Mouse (Mus musculus): Measurements from ENCODE around the gene Zfp189. TPM values are rescaled to one million over a fixed set of nuclear protein-coding genes. Genes with fewer than 3 reads are reported as not detected.

The Zfp189 gene
- polyA plus RNA-seq, 2 experiments from 2014 or later = 2.3 to 3.0 TPM

DNA sequence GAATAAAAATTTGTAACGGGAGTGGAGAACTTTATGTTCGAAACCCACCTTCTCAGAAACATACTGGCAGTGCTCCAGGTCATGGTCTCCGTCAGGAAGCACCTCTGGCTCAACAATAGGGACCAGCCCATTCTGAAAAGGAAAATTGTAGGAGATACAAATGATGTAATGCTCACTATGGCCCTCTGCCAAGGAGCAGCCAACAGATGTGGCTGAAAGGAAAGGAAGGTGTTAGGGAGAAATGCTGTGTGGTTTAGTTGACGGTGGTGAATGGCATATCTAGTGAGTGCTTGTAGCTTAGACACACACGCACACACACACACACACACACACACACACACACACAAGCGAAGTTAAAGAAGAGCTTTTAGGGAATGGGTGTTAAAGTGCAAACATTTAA, 18.7 kb downstream of the Zfp189 start:
- no peak for ATAC-seq

DNA sequence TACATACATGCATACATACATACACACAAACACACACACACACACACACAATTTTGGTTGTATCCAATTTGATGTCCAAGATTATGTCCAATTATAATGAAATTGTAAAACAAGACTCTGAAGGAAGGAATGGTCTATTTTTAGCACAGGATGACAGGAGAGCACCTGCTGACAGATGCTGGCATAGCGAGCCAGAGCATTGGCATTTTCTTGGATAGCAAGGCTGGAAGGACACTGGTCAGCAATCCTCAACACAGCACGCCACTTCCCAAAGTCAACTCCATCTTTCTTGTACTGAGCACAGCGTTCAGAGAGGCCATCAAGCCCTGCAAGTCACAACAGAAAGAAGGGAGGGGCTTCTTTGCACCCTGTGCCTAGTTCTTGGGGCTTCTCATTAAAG, 20.0 kb downstream of the Zfp189 start:
- ATAC-seq = no peak

DNA sequence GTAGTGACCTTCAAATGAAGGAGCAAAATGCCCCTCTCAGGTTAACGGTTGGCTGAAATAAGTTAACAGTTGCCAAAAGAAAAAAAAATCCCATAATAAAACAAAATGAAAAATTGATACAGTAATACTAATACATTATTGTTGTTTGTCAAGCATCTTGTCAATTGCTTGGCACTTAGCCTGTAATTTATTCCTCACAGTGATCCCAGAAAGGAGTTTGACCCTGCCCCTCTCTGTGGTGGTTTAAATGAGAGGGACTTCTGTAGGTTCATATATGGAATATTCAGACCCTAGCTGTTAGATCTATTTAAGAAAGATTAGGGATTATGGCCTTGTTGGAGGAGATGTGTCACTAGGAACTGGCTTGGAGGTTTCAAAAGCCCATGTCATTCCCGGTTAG, 25.1 kb downstream of the Zfp189 start:
- no peak for ATAC-seq

DNA sequence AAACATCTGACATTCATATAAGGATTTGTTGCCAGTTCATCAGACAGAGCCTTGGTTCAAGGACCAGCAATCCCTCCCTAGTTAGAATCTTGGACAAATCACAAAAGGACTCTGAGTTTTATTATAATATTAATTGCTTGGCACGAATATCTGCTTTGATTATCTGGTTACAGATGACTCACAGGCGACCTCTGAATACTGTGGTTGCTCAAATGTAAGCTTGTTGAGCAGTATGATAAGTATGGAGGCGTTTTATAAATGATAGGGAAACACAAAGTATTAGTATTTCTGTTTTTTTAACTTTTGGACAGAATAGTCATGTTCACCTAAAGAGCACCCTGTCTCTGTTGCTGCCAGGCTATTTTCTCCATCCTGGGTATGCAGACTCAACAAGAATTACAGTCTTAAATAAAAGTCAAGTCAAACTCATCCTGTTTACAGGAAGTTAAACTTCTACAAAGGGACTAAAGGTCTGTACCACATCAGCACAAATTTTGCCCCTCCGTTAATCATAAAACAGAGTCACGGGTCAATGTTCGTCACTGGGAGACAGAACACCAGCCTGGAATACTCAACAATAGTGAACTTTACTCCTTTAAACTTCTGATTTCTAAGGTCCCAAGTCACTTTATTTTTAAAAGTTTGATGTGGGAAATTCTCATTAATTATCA, 26.0 kb downstream of the Zfp189 start:
- no peak for ATAC-seq

DNA sequence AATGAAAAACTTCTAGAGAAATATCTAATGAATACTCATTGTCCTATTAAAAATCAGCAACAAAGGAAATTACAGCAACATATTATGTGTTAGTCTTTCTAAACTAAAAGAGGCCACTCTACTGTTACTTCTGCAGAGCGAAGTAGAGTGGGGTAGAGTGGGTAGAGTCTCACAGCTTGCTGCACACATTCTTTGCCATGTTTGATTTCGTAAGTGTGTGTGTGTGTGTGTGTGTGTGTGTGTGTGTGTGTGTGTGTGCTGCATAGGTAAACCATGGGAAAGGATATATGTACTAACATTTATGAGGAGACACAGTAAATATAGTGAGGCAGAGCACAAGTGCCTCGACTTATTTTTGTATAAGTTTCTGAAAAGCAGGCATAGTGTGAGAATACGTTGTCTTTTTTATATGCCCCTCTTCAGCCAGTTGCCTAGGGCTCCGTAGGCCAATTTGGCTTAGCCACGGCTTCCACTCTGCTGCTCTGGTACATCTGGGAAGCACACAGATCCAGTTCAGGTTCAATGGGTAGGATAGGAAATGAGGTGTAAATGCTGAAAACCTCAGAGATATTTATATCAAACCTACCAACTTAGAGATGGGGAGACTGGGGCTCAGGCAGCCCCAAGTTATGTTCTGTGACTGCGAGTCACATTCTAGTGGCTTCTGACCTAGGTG, 26.7 kb downstream of the Zfp189 start:
- no peak for ATAC-seq

DNA sequence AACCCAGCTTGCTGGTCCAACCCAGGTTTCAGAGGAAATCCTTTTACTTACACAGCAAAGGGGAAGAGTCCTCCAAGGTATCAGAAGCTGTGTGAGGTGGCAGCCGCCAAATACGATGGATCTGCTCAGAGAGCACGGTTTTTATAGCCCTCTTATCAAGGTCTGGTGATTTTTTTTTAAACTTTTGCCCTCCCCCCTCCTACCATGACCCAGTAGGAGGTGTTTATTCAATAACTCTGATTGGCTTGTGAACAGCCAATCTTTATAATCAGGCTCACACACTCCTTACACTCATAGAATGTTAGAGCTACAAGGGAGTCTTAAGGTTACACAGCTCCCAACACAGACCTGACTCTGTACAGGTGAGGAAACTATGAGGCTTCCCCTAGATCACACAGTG, 28.4 kb downstream of the Zfp189 start, which contains the start of gene Aldob:
Gene Aldob (minus strand): TSS at position 164 of the 400 bp plus-strand sequence.
- ATAC-seq = no peak

DNA sequence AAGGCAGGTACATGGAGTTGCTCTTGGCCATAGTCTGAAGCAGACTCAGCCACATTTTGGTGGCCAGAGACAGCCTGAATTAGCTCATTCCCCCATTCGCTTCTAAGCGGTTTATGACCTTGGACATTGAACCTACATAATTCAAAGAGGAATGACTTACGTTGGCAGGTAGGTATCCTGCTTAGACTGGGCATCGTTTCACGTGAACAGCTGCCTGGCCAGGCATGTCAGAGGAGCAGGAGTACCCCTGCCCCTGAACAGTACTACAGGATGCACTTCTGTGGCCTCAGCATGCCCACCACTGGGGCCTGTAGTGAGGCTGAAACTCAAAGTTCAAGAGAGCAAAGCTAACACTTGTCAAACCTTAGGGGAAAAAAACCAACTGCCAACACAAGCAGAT, 32.4 kb downstream of the Zfp189 start:
- ATAC-seq = no peak

DNA sequence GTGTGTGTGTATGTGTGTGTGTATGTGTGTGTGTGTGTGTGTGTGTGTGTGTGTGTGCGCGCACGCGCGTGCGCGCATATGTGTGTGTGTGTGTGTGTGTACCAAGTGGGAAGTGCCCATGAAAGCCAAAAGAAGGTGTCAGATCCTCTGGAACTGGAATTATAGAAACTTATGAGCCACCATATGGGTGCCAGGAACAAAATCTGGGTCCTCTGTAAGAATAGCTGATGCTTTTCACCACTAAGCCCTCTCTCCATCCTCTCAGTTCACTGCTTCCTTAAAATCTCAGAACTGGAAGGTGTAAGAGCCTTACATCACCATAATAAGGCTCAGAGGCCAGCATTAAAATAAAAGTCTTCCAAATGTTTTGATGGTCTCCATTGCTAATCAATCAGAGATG, 36.4 kb downstream of the Zfp189 start:
- ATAC-seq = no peak

DNA sequence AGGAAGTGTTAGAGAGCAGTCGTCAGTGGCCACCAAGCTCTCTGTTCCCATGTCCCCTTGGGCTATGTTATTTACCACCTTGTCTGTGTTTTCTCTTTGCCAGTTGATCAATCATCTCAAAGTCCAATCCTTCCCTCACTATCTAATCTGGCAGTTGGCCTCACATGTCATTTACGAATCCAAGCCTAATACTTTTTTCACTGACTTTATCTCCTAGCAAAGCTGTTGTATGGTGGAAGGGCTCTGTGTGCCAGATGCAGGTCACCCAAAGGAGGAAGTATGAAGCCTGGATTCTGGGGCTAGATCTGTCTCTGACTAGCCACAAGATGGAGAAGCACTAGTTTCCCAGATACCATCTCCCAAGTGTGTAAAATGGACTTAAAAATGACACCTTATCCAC, 37.2 kb downstream of the Zfp189 start:
- ATAC-seq = no peak

DNA sequence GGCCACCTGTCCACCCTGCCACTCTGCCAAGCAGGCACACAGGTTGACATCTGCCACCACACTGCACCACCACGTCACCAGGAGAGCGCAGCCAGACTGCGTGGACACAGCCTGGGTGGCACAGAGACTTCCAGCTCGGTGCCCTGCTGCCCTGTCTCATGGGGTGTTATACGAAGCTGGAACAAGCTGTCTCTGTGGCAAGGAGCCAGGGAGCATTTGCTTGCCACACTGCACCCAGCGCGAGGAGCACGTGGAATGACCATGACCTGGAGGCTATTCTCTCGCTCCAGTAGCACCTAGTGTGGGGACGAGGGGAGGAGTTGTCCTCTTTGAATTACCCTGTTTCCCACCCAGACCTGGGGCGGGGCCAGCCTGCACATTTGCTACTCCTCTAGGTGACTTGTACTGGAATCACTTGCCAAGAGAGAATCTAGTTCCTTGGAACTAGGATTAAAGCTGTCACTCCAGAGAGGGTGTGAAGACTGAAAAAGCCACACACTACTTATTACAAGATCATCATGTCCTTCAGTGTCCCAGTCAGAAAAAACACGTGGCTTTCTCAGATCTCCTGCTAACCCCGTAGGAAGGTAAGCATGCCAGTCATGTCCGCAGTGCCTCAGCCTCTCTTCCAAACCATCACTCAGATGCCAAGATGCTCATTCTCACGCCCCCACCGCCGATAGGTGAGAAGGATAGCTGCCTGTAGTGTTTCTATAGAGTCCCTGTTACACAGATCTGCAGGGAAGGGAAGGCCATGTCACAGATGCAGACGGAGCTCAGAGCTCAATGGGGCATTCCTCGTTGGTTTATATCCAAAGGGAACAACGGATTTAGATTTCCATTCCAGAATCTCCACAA, 39.2 kb downstream of the Zfp189 start:
- no peak for ATAC-seq

DNA sequence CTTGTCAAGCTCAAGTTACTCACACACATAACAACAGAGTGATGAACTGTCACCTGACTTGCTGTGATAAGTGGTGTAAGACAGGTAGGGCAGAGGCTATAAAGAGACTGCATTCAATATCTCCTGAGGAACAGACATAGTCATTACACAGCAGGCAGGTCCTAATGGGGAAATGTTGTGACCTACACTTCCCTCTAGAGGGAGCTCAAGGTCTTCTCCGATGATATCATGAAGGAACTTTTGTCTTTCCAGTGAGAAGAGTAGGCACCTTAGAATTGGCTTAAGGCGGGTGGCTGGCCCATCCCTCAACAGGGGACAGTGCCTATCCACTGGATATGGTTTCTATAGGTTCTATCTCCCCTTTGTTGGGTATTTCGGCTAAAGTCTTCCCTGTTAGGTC, 46.6 kb downstream of the Zfp189 start:
- ATAC-seq = peak; percentile 79

DNA sequence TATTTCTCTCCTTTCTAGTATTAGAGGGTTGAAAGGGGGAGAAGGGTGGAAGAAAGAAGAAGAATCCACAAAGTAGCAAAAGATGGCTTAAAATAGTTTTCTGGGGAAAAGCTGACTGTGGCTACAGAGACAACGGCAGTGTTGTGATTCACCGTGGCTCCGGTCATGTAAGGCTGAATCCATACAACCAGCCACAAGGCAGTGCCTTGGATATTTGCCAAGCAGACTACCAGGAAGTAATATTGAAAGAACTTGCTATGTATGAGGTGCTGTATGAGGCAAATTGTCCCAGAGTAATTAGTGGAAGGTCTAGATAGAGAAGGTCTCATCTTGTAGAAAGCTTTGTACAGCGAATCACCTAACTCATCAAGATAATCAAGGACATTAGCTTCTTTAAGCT, 51.2 kb downstream of the Zfp189 start:
- ATAC-seq = no peak

Other genes starting within 250 kb of the Zfp189 start
- not detected for gene Acnat2, start 113.0 kb upstream of the Zfp189 start, polyA plus RNA-seq (2017; shearing (Covaris generic))
- not detected for gene Acnat1, start 47.3 kb upstream of the Zfp189 start, polyA plus RNA-seq (2017; shearing (Covaris generic))
- not detected for gene Baat, start 14.6 kb upstream of the Zfp189 start, polyA plus RNA-seq (2017; shearing (Covaris generic))
- 10 to 100 TPM; 29.9 to 30.4 TPM for gene Mrpl50, start 83 bp upstream of the Zfp189 start, polyA plus RNA-seq (2017; shearing (Covaris generic))
- gene Aldob, start 28.4 kb downstream of the Zfp189 start, polyA plus RNA-seq (2017; shearing (Covaris generic)) = not detected
- not detected for gene Tmem246, start 76.7 kb downstream of the Zfp189 start, polyA plus RNA-seq (2017; shearing (Covaris generic))
- 10 to 100 TPM; 52.9 to 59.0 TPM for gene Rnf20, start 110.8 kb downstream of the Zfp189 start, polyA plus RNA-seq (2017; shearing (Covaris generic))
- gene Ppp3r2, start 160.8 kb downstream of the Zfp189 start, polyA plus RNA-seq (2017; shearing (Covaris generic)) = under 1 TPM in 1 of 2 experiments, not detected in 1; 0.36 TPM